In the genomic region with DNA sequence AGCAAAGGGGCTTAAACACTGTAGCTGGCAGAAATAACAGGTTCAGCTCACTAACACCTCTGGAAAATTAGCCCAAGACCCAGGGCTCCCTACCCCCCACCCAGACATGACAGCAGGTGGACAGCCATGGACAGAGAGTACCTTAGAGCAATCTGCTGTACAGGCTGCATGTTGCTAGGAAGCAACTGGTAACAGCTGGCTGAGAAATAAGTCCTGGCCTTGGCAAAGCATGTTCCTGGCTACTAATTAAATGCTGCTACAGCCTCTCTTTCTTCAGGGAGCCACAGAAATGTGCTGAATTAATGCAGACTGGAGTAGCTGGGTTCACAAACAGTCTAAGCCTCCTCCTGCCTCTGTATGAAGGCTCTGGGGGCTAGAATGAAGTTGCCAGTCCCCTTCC, we compare ENCODE assay signal across 17 mouse cellular contexts. TPM values are rescaled to one million over a fixed set of nuclear protein-coding genes. Genes with fewer than 3 reads are reported as not detected.
A peak's percentile ranks its signal among the peaks of the same experiment; 100 is the strongest.
DNase-seq lines count a peak whose midpoint lies in the region; ATAC-seq and TF ChIP-seq lines count a peak whose summit lies in the region.
"Had no signal": no experiment of that assay in that cellular context is flagged by ENCODE, and none has a peak within 500 bp of the region (broad histone marks: within the 10 kb centered on the region; RNA-seq: fewer than 3 reads in every experiment).

No protein-coding gene starts in this region.

- TF ChIP-seq CTCF in hindbrain, postnatal 0 days (IDR thresholded peaks at IDR 0.05; ENCODE audit: low read depth), result no peak
- no peak for TF ChIP-seq CTCF in layer of hippocampus, adult 2 months (conservative IDR thresholded peaks at IDR 0.05)

- no peak overlapping the region for H3K9ac ChIP-seq in kidney, embryonic 15.5 days
- H3K9ac ChIP-seq in hindbrain, embryonic 14.5 days, result no peak overlapping the region
- H3K9ac ChIP-seq in hindbrain, postnatal 0 days (replicated peaks; ENCODE audit: low read length), result no peak overlapping the region
- no peak overlapping the region for H3K9ac ChIP-seq in midbrain, embryonic 15.5 days
- H3K9ac ChIP-seq: heart, embryonic 13.5 days; limb, embryonic 12.5 days; liver, embryonic 14.5 days had no signal

- H3K4me2 ChIP-seq in kidney, embryonic 15.5 days, result no peak overlapping the region
- H3K4me2 ChIP-seq in hindbrain, embryonic 14.5 days (replicated peaks), result 0 out of 2 replicates have a peak overlapping the region, but pooled peaks have one; percentile 4
- H3K4me2 ChIP-seq in hindbrain, postnatal 0 days (ENCODE audit: low read depth, low read length), result no peak overlapping the region
- no peak overlapping the region for H3K4me2 ChIP-seq in midbrain, embryonic 15.5 days
- H3K4me2 ChIP-seq: heart, embryonic 13.5 days; limb, embryonic 12.5 days had no signal

- H3K27me3 ChIP-seq in kidney, embryonic 15.5 days, result no peaks in the 10 kb centered on the region
- H3K27me3 ChIP-seq in hindbrain, embryonic 14.5 days (ENCODE audit: control insufficient read depth, insufficient read depth, low read length), result no peaks in the 10 kb centered on the region
- H3K27me3 ChIP-seq in hindbrain, postnatal 0 days (ENCODE audit: insufficient read depth, low read length), result no peaks in the 10 kb centered on the region
- no peaks in the 10 kb centered on the region for H3K27me3 ChIP-seq in midbrain, embryonic 15.5 days (replicated peaks)
- H3K27me3 ChIP-seq: heart, embryonic 13.5 days; limb, embryonic 12.5 days had no signal

- H3K4me1 ChIP-seq in kidney, embryonic 15.5 days, result 0 out of 2 replicates have a peak, but pooled peaks cover 5% of the 10 kb centered on the region
- H3K4me1 ChIP-seq in hindbrain, embryonic 14.5 days (replicated peaks; ENCODE audit: control insufficient read depth, insufficient read depth, low read length), result peaks cover 12% of the 10 kb centered on the region; the same call in 1 of the 2 replicates
- peaks cover 13% of the 10 kb centered on the region for H3K4me1 ChIP-seq in hindbrain, postnatal 0 days (ENCODE audit: insufficient read depth, low read length)
- H3K4me1 ChIP-seq in midbrain, embryonic 15.5 days, result peaks cover 7% of the 10 kb centered on the region; the same call in 1 of the 2 replicates

- no peak for ATAC-seq in kidney, embryonic 15.5 days (replicated peaks; ENCODE audit: low FRiP score)
- no peak for ATAC-seq in hindbrain, embryonic 14.5 days (ENCODE audit: low FRiP score)
- peak; percentile 72; the same call in 1 of the 2 replicates for ATAC-seq in hindbrain, postnatal 0 days
- 0 out of 2 replicates have a peak, but pooled peaks have one; percentile 39 for ATAC-seq in midbrain, embryonic 15.5 days (replicated peaks)
- ATAC-seq: CD4-positive, CD25-positive, alpha-beta regulatory T cell, adult 4 months had no signal

- no peaks in the 10 kb centered on the region for H3K9me3 ChIP-seq in kidney, embryonic 15.5 days (replicated peaks)
- no peaks in the 10 kb centered on the region for H3K9me3 ChIP-seq in hindbrain, embryonic 14.5 days (ENCODE audit: control insufficient read depth, low read length)
- H3K9me3 ChIP-seq in hindbrain, postnatal 0 days (ENCODE audit: low read length), result no peaks in the 10 kb centered on the region
- no peaks in the 10 kb centered on the region for H3K9me3 ChIP-seq in midbrain, embryonic 15.5 days
- H3K9me3 ChIP-seq: heart, embryonic 13.5 days; limb, embryonic 12.5 days had no signal

- no peak overlapping the region for H3K4me3 ChIP-seq in kidney, embryonic 15.5 days (replicated peaks)
- no peak overlapping the region for H3K4me3 ChIP-seq in hindbrain, embryonic 14.5 days (replicated peaks; ENCODE audit: low read length)
- no peak overlapping the region for H3K4me3 ChIP-seq in hindbrain, postnatal 0 days (ENCODE audit: low read length)
- no peak overlapping the region for H3K4me3 ChIP-seq in midbrain, embryonic 15.5 days
- no peak overlapping the region for H3K4me3 ChIP-seq in layer of hippocampus, adult 2 months
- H3K4me3 ChIP-seq: heart, embryonic 13.5 days; limb, embryonic 12.5 days had no signal

- DNase-seq in kidney, adult 11 months, result peak; percentile 70
- peak; percentile 36 for DNase-seq in hindbrain, embryonic 14.5 days (ENCODE audit: low spot score)
- peak; percentile 34 for DNase-seq in hindbrain, postnatal 0 days (ENCODE audit: low spot score)
- no peak for DNase-seq in thymus, postnatal 36 days
- DNase-seq in layer of hippocampus, adult 2 months (ENCODE audit: low spot score in 2 of 2), result no peak
- DNase-seq: adrenal gland, adult 8-10 months; cerebellum, postnatal 10 days; embryo, embryonic 11 days; lung, postnatal 14 days; right cerebral cortex, postnatal 4 days; thymus, adult 18-20 months had no signal

- H3K27ac ChIP-seq in kidney, embryonic 15.5 days, result no peak overlapping the region
- peak overlapping the region; percentile 48; the same call in 1 of the 2 replicates for H3K27ac ChIP-seq in hindbrain, embryonic 14.5 days
- H3K27ac ChIP-seq in hindbrain, postnatal 0 days, result peak overlapping the region; percentile 36; the same call in 1 of the 2 replicates
- H3K27ac ChIP-seq in midbrain, embryonic 15.5 days, result peak overlapping the region; percentile 45
- H3K27ac ChIP-seq in layer of hippocampus, adult 2 months, result no peak overlapping the region
- H3K27ac ChIP-seq: heart, embryonic 13.5 days; limb, embryonic 12.5 days; liver, embryonic 14.5 days had no signal

- H3K36me3 ChIP-seq in kidney, embryonic 15.5 days, result no peaks in the 10 kb centered on the region
- no peaks in the 10 kb centered on the region for H3K36me3 ChIP-seq in hindbrain, embryonic 14.5 days (replicated peaks; ENCODE audit: control insufficient read depth, insufficient read depth)
- H3K36me3 ChIP-seq in hindbrain, postnatal 0 days (ENCODE audit: insufficient read depth, low read length), result no peaks in the 10 kb centered on the region
- no peaks in the 10 kb centered on the region for H3K36me3 ChIP-seq in midbrain, embryonic 15.5 days (replicated peaks)
- H3K36me3 ChIP-seq: heart, embryonic 13.5 days; limb, embryonic 12.5 days had no signal

RNA-seq across cellular contexts. Expression of a gene that starts 31.4 kb away (rescaled TPM):
- 64.9 and 67.7 TPM in 2 replicates for polyA plus RNA-seq in kidney, embryonic 15.5 days (2015; fragmentation: Nextera tagmentation; extraction: Ambion mirVana)
- 58.3 and 62.1 TPM in 2 replicates for polyA plus RNA-seq in hindbrain, embryonic 14.5 days (2014; fragmentation: Nextera tagmentation; extraction: Ambion mirVana)
- total RNA-seq in hindbrain, postnatal 0 days (2014; rRNA removed), result 23.3 and 26.7 TPM in 2 replicates
- polyA plus RNA-seq in hindbrain, postnatal 0 days (2015; fragmentation: Nextera tagmentation; extraction: Ambion mirVana), result 71.2 and 71.4 TPM in 2 replicates
- 49.8 and 56.3 TPM in 2 replicates for polyA plus RNA-seq in midbrain, embryonic 15.5 days (2015; fragmentation: Nextera tagmentation; extraction: Ambion mirVana)
- 10 to 100 TPM; 28.6 to 32.7 TPM for total RNA-seq in layer of hippocampus, adult 2 months (2021)

RNA-seq across cellular contexts. Expression of a gene that starts 31.8 kb away (rescaled TPM):
- polyA plus RNA-seq in kidney, embryonic 15.5 days (2015; fragmentation: Nextera tagmentation; extraction: Ambion mirVana), result 73.8 and 80.9 TPM in 2 replicates
- 62.6 and 65.6 TPM in 2 replicates for polyA plus RNA-seq in hindbrain, embryonic 14.5 days (2014; fragmentation: Nextera tagmentation; extraction: Ambion mirVana)
- 48.8 and 56.8 TPM in 2 replicates for total RNA-seq in hindbrain, postnatal 0 days (2014; rRNA removed)
- 60.6 and 63.4 TPM in 2 replicates for polyA plus RNA-seq in hindbrain, postnatal 0 days (2015; fragmentation: Nextera tagmentation; extraction: Ambion mirVana)
- 64.6 and 70.1 TPM in 2 replicates for polyA plus RNA-seq in midbrain, embryonic 15.5 days (2015; fragmentation: Nextera tagmentation; extraction: Ambion mirVana)
- total RNA-seq in layer of hippocampus, adult 2 months (2021), result 10 to 100 TPM; 42.8 to 46.5 TPM

RNA-seq across cellular contexts. Expression of a gene that starts 32.3 kb away (rescaled TPM):
- polyA plus RNA-seq in kidney, embryonic 15.5 days (2015; fragmentation: Nextera tagmentation; extraction: Ambion mirVana), result 18.5 and 19.1 TPM in 2 replicates
- polyA plus RNA-seq in hindbrain, embryonic 14.5 days (2014; fragmentation: Nextera tagmentation; extraction: Ambion mirVana), result 12.7 and 13.5 TPM in 2 replicates
- total RNA-seq in hindbrain, postnatal 0 days (2014; rRNA removed), result 10.4 and 13.6 TPM in 2 replicates
- 6.4 and 6.9 TPM in 2 replicates for polyA plus RNA-seq in hindbrain, postnatal 0 days (2015; fragmentation: Nextera tagmentation; extraction: Ambion mirVana)
- 14.3 and 15.9 TPM in 2 replicates for polyA plus RNA-seq in midbrain, embryonic 15.5 days (2015; fragmentation: Nextera tagmentation; extraction: Ambion mirVana)
- total RNA-seq in layer of hippocampus, adult 2 months (2021), result 1 to 10 TPM; 6.5 to 6.6 TPM

Comparison
In these comparisons a context has a peak if more than half of its experiments do, and no peak if none do; other contexts are left out.
1. ATAC-seq: peak in hindbrain, postnatal 0 days (single experiment) and midbrain, embryonic 15.5 days (single experiment); none in kidney, embryonic 15.5 days (single experiment) and hindbrain, embryonic 14.5 days (single experiment).
2. DNase-seq: peak in kidney, adult 11 months (single experiment), hindbrain, embryonic 14.5 days (single experiment) and hindbrain, postnatal 0 days (single experiment); none in thymus, postnatal 36 days (0 of 2) and layer of hippocampus, adult 2 months (0 of 2).
3. H3K27ac ChIP-seq: peak in hindbrain, embryonic 14.5 days (single experiment), hindbrain, postnatal 0 days (single experiment) and midbrain, embryonic 15.5 days (single experiment); none in kidney, embryonic 15.5 days (single experiment) and layer of hippocampus, adult 2 months (single experiment).